Mouse (Mus musculus) intestine, embryonic 14.5 days (tissue): Measurements from ENCODE around the gene Sf3b2. TPM values are rescaled to one million over a fixed set of nuclear protein-coding genes. Genes with fewer than 3 reads are reported as not detected.
"Not testable (repeated sequence)": the region's sequence is repeated elsewhere in the genome, so short reads cannot be mapped to it uniquely, and the experiment has no call there.

Experiments
- ATAC-seq: fragments of 200-750 bp; cut with Nextera tagmentation; replicated peaks from 2 replicates; pipeline ENCODE4 v1.8.0; 2017; ENCODE audit warnings: low read depth, moderate number of reproducible peaks, moderate TSS enrichment, moderate library complexity; ENCODE audit not compliant: low FRiP score, low TSS enrichment
- DNase-seq: peaks from one replicate; pipeline ENCODE4 v3.0.0-alpha.2; 2018; ENCODE audit warnings: low spot score
- H3K27ac ChIP-seq: fragments of 300-500 bp; sonication (generic); 2 replicates; pipeline ENCODE4 v1.5.1; 2014; ENCODE audit warnings: low read depth, mild to moderate bottlenecking, control low read depth
- H3K27me3 ChIP-seq: fragments of 300-500 bp; sonication (generic); replicated peaks from 2 replicates; pipeline ENCODE4 v1.6.1; 2014; ENCODE audit warnings: low read length, control low read depth; ENCODE audit not compliant: control insufficient read depth, insufficient read depth
- H3K36me3 ChIP-seq: fragments of 300-500 bp; sonication (generic); 2 replicates; pipeline ENCODE4 v1.6.1; 2014; ENCODE audit warnings: low read length, control low read depth; ENCODE audit not compliant: control insufficient read depth, insufficient read depth
- H3K4me1 ChIP-seq: fragments of 300-500 bp; sonication (generic); replicated peaks from 2 replicates; pipeline ENCODE4 v1.6.1; 2014; ENCODE audit warnings: low read length, control low read depth, mixed read lengths; ENCODE audit not compliant: control insufficient read depth, insufficient read depth
- H3K4me2 ChIP-seq: fragments of 300-500 bp; sonication (generic); 2 replicates; pipeline ENCODE4 v1.6.1; 2014; ENCODE audit warnings: low read length
- H3K4me3 ChIP-seq: fragments of 300-500 bp; sonication (generic); 2 replicates; pipeline ENCODE4 v1.5.1; 2014; ENCODE audit warnings: low read depth, low read length, control low read depth, mixed read lengths
- H3K9ac ChIP-seq: fragments of 300-500 bp; sonication (generic); 2 replicates; pipeline ENCODE4 v1.6.1; 2014; ENCODE audit warnings: mild to moderate bottlenecking, low read length
- H3K9me3 ChIP-seq: fragments of 300-500 bp; sonication (generic); 2 replicates; pipeline ENCODE4 v1.6.1; 2016; ENCODE audit warnings: low read length, control low read depth; ENCODE audit not compliant: control insufficient read depth
- WGBS: fragments of 180-500 bp; shearing (Covaris S2); extraction: QIAGEN DNeasy Blood & Tissue Kit; methylation state at CpG from one replicate; pipeline ENCODE4 v1.1.7; 2014; 5-methylcytosine and 5-hydroxymethylcytosine counted together
- polyA plus RNA-seq: library from polyadenylated mRNA; unstranded; fragments of >200 nt; fragmentation: Nextera tagmentation; extraction: Ambion mirVana; gene quantifications from 2 replicates; pipeline ENCODE4 v1.2.1, GENCODE M21; 2014

The Sf3b2 gene
- polyA plus RNA-seq, 1 experiment from 2014 or later, result 321 TPM

DNA sequence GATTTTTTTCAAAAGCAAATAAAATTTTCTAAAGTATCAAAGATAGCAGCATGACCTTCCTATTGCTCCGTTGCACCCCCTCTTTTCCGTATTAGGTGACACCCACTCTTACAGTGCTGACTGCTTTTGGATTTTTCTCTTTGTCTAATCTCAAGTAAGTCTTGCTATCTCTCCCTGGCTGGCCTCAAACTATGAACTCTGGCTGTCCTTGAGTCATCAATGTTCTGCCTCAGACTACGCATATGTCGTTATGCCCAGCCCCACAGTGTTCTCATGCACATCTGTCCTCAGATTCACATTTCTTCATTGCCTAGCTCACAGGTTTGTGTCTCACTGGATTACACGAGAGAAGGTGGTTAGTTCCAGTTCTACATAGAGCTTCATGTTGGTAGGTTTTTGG is 25.9 kb downstream of the Sf3b2 start:
- no peak overlapping the region for H3K4me3 ChIP-seq
- H3K4me2 ChIP-seq, result no peak overlapping the region
- no peaks in the 10 kb centered on the region for H3K27me3 ChIP-seq
- no peak overlapping the region for H3K27ac ChIP-seq
- no peak for DNase-seq
- peaks cover 7% of the 10 kb centered on the region for H3K36me3 ChIP-seq
- 83% methylated on average over 5 of the region's 5 CpGs for WGBS
- no peak for ATAC-seq
- peaks cover 20% of the 10 kb centered on the region for H3K4me1 ChIP-seq
- H3K9me3 ChIP-seq, result no peaks in the 10 kb centered on the region
- no peak overlapping the region for H3K9ac ChIP-seq

DNA sequence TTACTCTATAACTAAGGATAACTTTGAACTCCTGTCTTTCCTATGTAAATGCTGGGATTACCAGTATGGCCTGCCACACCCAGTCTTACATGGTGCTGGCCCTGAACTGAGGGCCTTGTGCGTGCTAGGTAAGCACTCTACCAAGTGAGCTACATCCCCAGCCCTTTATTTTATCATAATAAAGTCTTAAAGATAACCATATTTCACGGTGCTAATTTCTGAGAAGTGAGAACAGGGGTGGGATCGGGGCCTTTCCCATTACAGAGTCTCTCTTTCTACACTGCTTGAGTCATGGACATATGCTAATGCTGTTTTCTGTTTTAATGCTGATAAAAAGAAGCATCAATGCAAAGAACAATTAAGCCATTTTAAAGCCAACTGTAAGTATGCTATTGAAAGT is 26.4 kb downstream of the Sf3b2 start:
- H3K4me2 ChIP-seq, result no peak overlapping the region
- peaks cover 17% of the 10 kb centered on the region for H3K4me1 ChIP-seq
- H3K9ac ChIP-seq, result no peak overlapping the region
- H3K27me3 ChIP-seq, result no peaks in the 10 kb centered on the region
- 77% methylated on average over 3 of the region's 3 CpGs for WGBS
- peaks cover 2% of the 10 kb centered on the region for H3K36me3 ChIP-seq
- no peaks in the 10 kb centered on the region for H3K9me3 ChIP-seq
- ATAC-seq, result no peak
- DNase-seq, result no peak
- no peak overlapping the region for H3K27ac ChIP-seq
- no peak overlapping the region for H3K4me3 ChIP-seq

DNA sequence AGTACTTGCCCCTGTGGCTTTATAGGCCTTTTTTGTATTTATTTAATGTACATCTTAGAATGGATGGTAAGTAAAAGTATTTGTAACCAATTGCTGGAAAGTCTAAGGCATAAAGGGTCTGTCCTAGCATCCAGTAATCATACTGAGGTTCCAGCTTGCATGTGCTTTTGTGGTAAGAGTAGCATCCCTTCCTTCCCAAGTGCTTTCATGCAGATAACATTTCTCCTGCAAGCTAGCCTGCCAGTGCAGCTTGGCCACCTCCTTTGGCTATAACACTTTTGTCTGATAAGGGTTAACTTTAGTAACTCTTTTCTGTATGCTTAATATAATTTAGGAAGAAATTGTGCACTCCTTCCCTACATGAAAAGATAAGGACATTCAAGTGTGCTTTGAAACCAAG is 27.2 kb downstream of the Sf3b2 start:
- no peak for DNase-seq
- Histone ChIP-seq H3K4me1 (peaks cover 13% of the 10 kb centered on the region), H3K9ac (no peak overlapping the region), H3K27me3 (no peaks in the 10 kb centered on the region), H3K27ac (no peak overlapping the region), H3K36me3 (no peaks in the 10 kb centered on the region), H3K9me3 (no peaks in the 10 kb centered on the region), H3K4me2 (no peak overlapping the region), H3K4me3 (no peak overlapping the region)
- no peak for ATAC-seq

- ATAC-seq (no peak), DNase-seq (no peak)
- H3K36me3 ChIP-seq, result no peaks in the 10 kb centered on the region
- no peak overlapping the region for H3K9ac ChIP-seq
- H3K4me3 ChIP-seq, result no peak overlapping the region
- WGBS, result 93% methylated on average over 5 of the region's 5 CpGs
- H3K27me3 ChIP-seq, result no peaks in the 10 kb centered on the region
- H3K9me3 ChIP-seq, result no peaks in the 10 kb centered on the region
- no peak overlapping the region for H3K4me2 ChIP-seq
- H3K27ac ChIP-seq, result no peak overlapping the region
- peaks cover 11% of the 10 kb centered on the region for H3K4me1 ChIP-seq
These were observed 28.2 kb downstream of the Sf3b2 start for GRCm38 (mm10) chr19:5267015-5267414.

DNA sequence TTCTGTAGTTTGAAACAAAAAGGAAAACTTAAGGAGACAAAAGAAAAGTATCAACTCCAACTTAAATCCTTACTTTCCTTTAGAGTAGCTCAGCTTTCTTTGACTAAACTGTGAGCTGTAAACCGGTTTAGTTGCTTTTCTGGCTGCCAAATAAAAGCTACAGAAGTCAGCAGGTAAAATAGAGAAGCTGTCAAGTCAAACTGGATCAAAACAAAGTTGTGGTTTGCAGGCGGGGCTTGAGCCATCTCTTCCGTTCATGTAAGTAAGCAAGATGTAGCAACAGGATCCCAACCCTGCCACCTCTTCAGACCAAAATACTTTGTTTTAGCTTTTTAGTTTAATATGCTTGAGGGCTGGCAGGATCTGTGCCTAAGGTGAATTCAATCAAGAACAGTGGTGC is 38.1 kb downstream of the Sf3b2 start:
- ATAC-seq (no peak), DNase-seq (no peak)
- Histone ChIP-seq H3K9me3 (no peaks in the 10 kb centered on the region), H3K4me2 (no peak overlapping the region), H3K27ac (no peak overlapping the region), H3K4me3 (no peak overlapping the region), H3K27me3 (no peaks in the 10 kb centered on the region), H3K9ac (no peak overlapping the region), H3K4me1 (no peaks in the 10 kb centered on the region), H3K36me3 (no peaks in the 10 kb centered on the region)
- WGBS, result 56% methylated on average over 3 of the region's 3 CpGs

- H3K4me2 ChIP-seq, H3K27ac ChIP-seq, H3K9me3 ChIP-seq, H3K27me3 ChIP-seq, H3K9ac ChIP-seq, DNase-seq, H3K4me3 ChIP-seq, H3K4me1 ChIP-seq, H3K36me3 ChIP-seq, ATAC-seq: not testable (repeated sequence)
- WGBS, result 95% methylated on average over 1 of the region's 1 CpGs
These were observed 58.3 kb downstream of the Sf3b2 start for GRCm38 (mm10) chr19:5236981-5237380.

GRCm38 (mm10) chr19:5232696-5233095 is 62.6 kb downstream of the Sf3b2 start:
- Histone ChIP-seq H3K27me3 (no peaks in the 10 kb centered on the region), H3K36me3 (no peaks in the 10 kb centered on the region), H3K9ac (no peak overlapping the region), H3K4me2 (no peak overlapping the region), H3K9me3 (no peaks in the 10 kb centered on the region), H3K4me1 (no peaks in the 10 kb centered on the region), H3K27ac (no peak overlapping the region), H3K4me3 (no peak overlapping the region)
- 92% methylated on average over 4 of the region's 4 CpGs for WGBS
- DNase-seq, result no peak
- no peak for ATAC-seq

DNA sequence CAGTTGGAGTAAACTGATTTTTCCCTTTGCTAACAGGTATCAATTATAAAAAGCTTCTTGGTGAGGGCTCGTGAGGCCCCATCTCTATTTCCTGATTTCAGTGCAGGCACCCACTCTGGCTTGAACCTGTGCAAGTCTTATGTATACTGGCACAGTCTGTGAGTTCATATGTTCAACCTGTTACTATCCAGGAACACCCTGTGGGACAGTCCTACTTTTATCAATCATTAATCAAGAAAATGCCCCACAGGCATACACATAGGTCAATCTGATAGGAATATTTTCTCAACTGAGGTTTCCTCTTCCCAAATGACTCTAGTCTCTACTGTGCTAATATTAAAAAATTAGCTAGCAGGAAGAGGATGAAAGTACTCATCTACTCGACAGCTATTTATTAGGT is 65.1 kb downstream of the Sf3b2 start:
- no peaks in the 10 kb centered on the region for H3K4me1 ChIP-seq
- no peak overlapping the region for H3K4me2 ChIP-seq
- H3K9ac ChIP-seq, result no peak overlapping the region
- no peaks in the 10 kb centered on the region for H3K9me3 ChIP-seq
- H3K27ac ChIP-seq, result no peak overlapping the region
- no peak overlapping the region for H3K4me3 ChIP-seq
- ATAC-seq (no peak), DNase-seq (no peak)
- no peaks in the 10 kb centered on the region for H3K36me3 ChIP-seq
- no peaks in the 10 kb centered on the region for H3K27me3 ChIP-seq
- 67% methylated on average over 2 of the region's 2 CpGs for WGBS

GRCm38 (mm10) chr19:5224624-5225023 is 70.6 kb downstream of the Sf3b2 start:
- 47% methylated on average over 2 of the region's 2 CpGs for WGBS
- Histone ChIP-seq H3K27me3 (no peaks in the 10 kb centered on the region), H3K4me2 (no peak overlapping the region), H3K4me1 (0 out of 2 replicates have a peak, but pooled peaks cover 2% of the 10 kb centered on the region), H3K36me3 (no peaks in the 10 kb centered on the region), H3K9ac (no peak overlapping the region), H3K27ac (no peak overlapping the region), H3K9me3 (no peaks in the 10 kb centered on the region), H3K4me3 (no peak overlapping the region)
- ATAC-seq (no peak), DNase-seq (no peak)
